Mouse (Mus musculus) embryonic fibroblast, embryonic 13.5 days (primary cell): ENCODE measurements around the gene Tfb2m.

Experiments used
- CTCF ChIP-seq: IDR thresholded peaks from 2 replicates; pipeline ENCODE4 v1.5.1; 2011; ENCODE audit warnings: mild to moderate bottlenecking, control low read depth, low read length, moderate library complexity, borderline replicate concordance; ENCODE audit not compliant: insufficient read depth
- POLR2A ChIP-seq: IDR thresholded peaks from 2 replicates; pipeline ENCODE4 v1.6.1; 2011; ENCODE audit warnings: low read depth, mild to moderate bottlenecking, control low read depth, low read length, moderate library complexity

GRCm38 (mm10) chr1:179578625-179579024, 32.6 kb upstream of the Tfb2m start:
- no peak for TF ChIP-seq CTCF
- TF ChIP-seq POLR2A = no peak
